Mouse (Mus musculus): ENCODE measurements at regions not wholly inside any gene's neighbourhood (a gene's known extent, or its start where the extent isn't known, plus 50 kb on each side); places are given as distances from the start of the nearest gene placed in this dataset.

GRCm38 (mm10) chr14:99785106-99785505 lies 486.6 kb downstream of the Klf5 start:
- no peak for TF ChIP-seq CTCF (IDR thresholded peaks at IDR 0.05; ENCODE audit: low read depth)
- no peak for TF ChIP-seq EP300 (optimal IDR thresholded peaks at IDR 0.05)
